Mouse (Mus musculus) embryonic facial prominence, embryonic 11.5 days (tissue): ENCODE measurements at regions not wholly inside any gene's neighbourhood (a gene's known extent, or its start where the extent isn't known, plus 50 kb on each side); places are given as distances from the start of the nearest gene placed in this dataset.
A peak's percentile ranks its signal among the peaks of the same experiment; 100 is the strongest.

Experiments used
- ATAC-seq: fragments of 200-750 bp; cut with Nextera tagmentation; replicated peaks from 2 replicates; pipeline ENCODE4 v1.8.0; 2017; ENCODE audit warnings: low read depth; ENCODE audit not compliant: insufficient number of reproducible peaks, low FRiP score, low TSS enrichment
- DNase-seq: peaks from one replicate; pipeline ENCODE4 v3.0.0-alpha.2; 2015; ENCODE audit warnings: low spot score
- H3K27ac ChIP-seq: fragments of 300-500 bp; sonication (generic); replicated peaks from 2 replicates; pipeline ENCODE4 v1.5.1; 2014; ENCODE audit warnings: mild to moderate bottlenecking, low read depth, low read length, control low read depth
- H3K27me3 ChIP-seq: fragments of 300-500 bp; sonication (generic); 2 replicates; pipeline ENCODE4 v1.6.1; 2014; ENCODE audit warnings: mild to moderate bottlenecking, low read length, moderate library complexity, mixed read lengths; ENCODE audit not compliant: control insufficient read depth, insufficient read depth
- H3K36me3 ChIP-seq: fragments of 300-500 bp; sonication (generic); replicated peaks from 2 replicates; pipeline ENCODE4 v1.6.1; 2014; ENCODE audit warnings: low read depth, mild to moderate bottlenecking, low read length, moderate library complexity, mixed read lengths; ENCODE audit not compliant: control insufficient read depth, insufficient read depth
- H3K4me1 ChIP-seq: fragments of 300-500 bp; sonication (generic); 2 replicates; pipeline ENCODE4 v1.6.1; 2014; ENCODE audit warnings: low read length, mixed read lengths; ENCODE audit not compliant: control insufficient read depth, insufficient read depth
- H3K4me2 ChIP-seq: fragments of 300-500 bp; sonication (generic); 2 replicates; pipeline ENCODE4 v1.6.1; 2014; ENCODE audit warnings: low read depth, mild to moderate bottlenecking, control low read depth, low read length, moderate library complexity
- H3K4me3 ChIP-seq: fragments of 300-500 bp; sonication (generic); 2 replicates; pipeline ENCODE4 v1.5.1; 2014; ENCODE audit warnings: low read depth, low read length, control low read depth
- H3K9ac ChIP-seq: fragments of 300-500 bp; sonication (generic); replicated peaks from 2 replicates; pipeline ENCODE4 v1.6.1; 2014; ENCODE audit warnings: mild to moderate bottlenecking, control low read depth, low read length
- H3K9me3 ChIP-seq: fragments of 300-500 bp; sonication (generic); replicated peaks from 2 replicates; pipeline ENCODE4 v1.6.1; 2016; ENCODE audit warnings: mild to moderate bottlenecking, low read length, inconsistent platforms, mixed read lengths; ENCODE audit not compliant: control insufficient read depth
- WGBS: fragments of 180-500 bp; shearing (Covaris S2); extraction: QIAGEN DNeasy Blood & Tissue Kit; methylation state at CpG from one replicate; pipeline ENCODE4 v1.1.7; 2014; 5-methylcytosine and 5-hydroxymethylcytosine counted together

DNA sequence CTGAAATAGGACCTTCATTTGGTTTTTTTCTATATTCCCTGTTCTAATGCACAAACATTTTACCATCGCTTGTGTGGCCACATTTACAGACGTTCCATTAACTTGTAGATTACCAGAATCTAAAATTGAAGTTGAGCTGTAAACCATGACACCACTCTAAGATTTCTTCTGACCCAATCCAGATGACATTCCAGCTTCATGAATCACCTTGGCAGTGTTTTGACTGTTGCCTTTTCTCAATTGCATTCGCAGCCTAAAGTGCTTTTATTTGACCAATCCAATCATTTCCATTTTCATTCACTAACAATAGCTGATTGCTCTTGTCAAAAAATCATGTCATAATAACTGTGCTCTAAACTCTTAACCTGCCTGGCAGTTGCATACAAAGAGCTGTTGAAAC lies 144.8 kb downstream of the Mdfic start:
- no peaks in the 10 kb centered on the region for H3K27me3 ChIP-seq
- no peak overlapping the region for H3K27ac ChIP-seq
- no peaks in the 10 kb centered on the region for H3K36me3 ChIP-seq
- no peak overlapping the region for H3K4me2 ChIP-seq
- no peak for ATAC-seq
- DNase-seq, result peak; percentile 13
- H3K9ac ChIP-seq, result no peak overlapping the region
- no peak overlapping the region for H3K4me3 ChIP-seq
- no peaks in the 10 kb centered on the region for H3K9me3 ChIP-seq
- 72% methylated on average over 3 of the region's 3 CpGs for WGBS
- no peaks in the 10 kb centered on the region for H3K4me1 ChIP-seq

DNA sequence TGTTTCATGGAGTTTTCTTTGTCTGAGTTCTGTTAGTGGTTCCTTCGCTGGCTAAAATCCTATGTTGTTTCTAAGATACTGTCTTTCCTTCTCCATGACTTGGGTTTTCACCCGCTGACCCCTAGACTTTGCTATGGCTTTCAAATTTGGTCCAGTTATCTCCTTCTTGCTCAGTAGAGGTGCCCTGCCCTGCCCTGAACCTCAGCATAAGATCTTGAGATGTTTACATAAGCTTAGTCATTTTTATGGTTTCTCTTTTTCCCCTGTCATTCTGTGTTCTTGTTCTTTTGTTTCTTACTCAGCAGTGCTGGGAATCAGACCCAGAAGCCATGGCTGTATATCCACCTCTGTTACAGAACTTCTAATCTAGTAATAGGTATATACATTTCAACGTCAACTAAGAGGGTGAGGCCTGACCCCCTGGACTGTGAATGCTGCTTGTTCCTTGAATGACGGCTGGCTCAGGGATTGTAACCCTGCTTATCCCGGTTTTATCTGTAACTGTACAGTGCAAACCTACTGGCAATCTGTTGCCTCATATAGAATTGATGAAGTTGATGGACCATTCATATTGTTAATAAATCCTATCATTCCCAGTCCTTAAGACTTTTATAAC lies 161.9 kb downstream of the Mdfic start:
- H3K36me3 ChIP-seq, result no peaks in the 10 kb centered on the region
- no peak overlapping the region for H3K4me3 ChIP-seq
- ATAC-seq, result no peak
- no peak overlapping the region for H3K27ac ChIP-seq
- H3K9me3 ChIP-seq, result no peaks in the 10 kb centered on the region
- H3K27me3 ChIP-seq, result no peaks in the 10 kb centered on the region
- 90% methylated on average over 5 of the region's 5 CpGs for WGBS
- no peak overlapping the region for H3K9ac ChIP-seq
- DNase-seq, result no peak
- no peak overlapping the region for H3K4me2 ChIP-seq
- no peaks in the 10 kb centered on the region for H3K4me1 ChIP-seq

- Histone ChIP-seq H3K27me3 (no peaks in the 10 kb centered on the region), H3K9ac (no peak overlapping the region), H3K4me2 (no peak overlapping the region), H3K4me1 (no peaks in the 10 kb centered on the region), H3K4me3 (no peak overlapping the region), H3K9me3 (no peaks in the 10 kb centered on the region), H3K36me3 (no peaks in the 10 kb centered on the region), H3K27ac (no peak overlapping the region)
- no peak for ATAC-seq
- no peak for DNase-seq
- WGBS, result 89% methylated on average over 5 of the region's 5 CpGs
Measured at GRCm38 (mm10) chr6:15893066-15893465, 172.6 kb downstream of the Mdfic start.

- no peaks in the 10 kb centered on the region for H3K27me3 ChIP-seq
- no peak overlapping the region for H3K4me2 ChIP-seq
- no peak for ATAC-seq
- H3K9ac ChIP-seq, result no peak overlapping the region
- no peaks in the 10 kb centered on the region for H3K9me3 ChIP-seq
- no peak overlapping the region for H3K27ac ChIP-seq
- DNase-seq, result no peak
- no peaks in the 10 kb centered on the region for H3K36me3 ChIP-seq
- no peaks in the 10 kb centered on the region for H3K4me1 ChIP-seq
- H3K4me3 ChIP-seq, result no peak overlapping the region
Measured at GRCm38 (mm10) chr6:15900495-15900894, 180.0 kb downstream of the Mdfic start.

GRCm38 (mm10) chr6:15902665-15903274 lies 182.3 kb downstream of the Mdfic start:
- Histone ChIP-seq H3K27me3 (no peaks in the 10 kb centered on the region), H3K9ac (no peak overlapping the region), H3K9me3 (no peaks in the 10 kb centered on the region), H3K4me3 (no peak overlapping the region), H3K4me2 (no peak overlapping the region), H3K4me1 (no peaks in the 10 kb centered on the region), H3K36me3 (no peaks in the 10 kb centered on the region), H3K27ac (no peak overlapping the region)
- DNase-seq (no peak), ATAC-seq (no peak)
- 76% methylated on average over 2 of the region's 2 CpGs for WGBS

DNA sequence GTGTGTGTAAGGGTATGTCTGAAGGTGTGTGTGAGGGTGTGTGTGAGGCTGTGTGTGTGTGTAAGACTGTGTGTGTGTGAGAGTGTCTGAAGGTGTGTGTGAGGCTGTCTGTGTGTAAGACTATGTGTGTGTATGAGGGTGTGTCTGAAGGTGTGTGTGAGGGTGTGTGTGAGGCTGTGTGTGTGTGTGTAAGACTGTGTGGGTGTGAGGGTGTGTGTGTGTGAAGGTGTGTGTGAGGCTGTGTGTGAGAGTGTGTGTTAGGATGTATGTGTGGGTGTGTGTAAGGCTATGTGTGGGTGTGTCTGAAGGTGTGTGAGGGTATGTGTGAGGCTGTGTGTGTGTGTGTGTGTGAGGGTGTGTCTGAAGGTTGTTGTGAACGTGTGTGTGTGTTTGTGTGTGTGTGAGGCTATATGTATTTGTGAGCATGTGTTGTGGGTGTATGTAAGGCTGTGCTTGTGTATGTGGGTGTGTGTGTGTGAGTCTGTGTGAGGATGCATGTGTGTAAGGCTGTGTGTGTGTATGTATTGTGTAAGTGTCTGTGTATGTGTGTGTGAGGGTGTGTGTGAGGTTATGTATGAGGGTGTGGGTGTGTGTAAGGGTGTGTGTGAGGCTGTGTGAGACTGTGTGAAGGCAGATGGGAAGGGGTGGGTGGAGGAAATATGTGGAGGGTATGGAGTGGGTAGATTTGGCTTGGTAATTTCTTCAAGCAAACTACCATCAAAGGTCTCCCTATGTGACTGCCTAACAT lies 190.1 kb downstream of the Mdfic start:
- no peak overlapping the region for H3K9ac ChIP-seq
- no peaks in the 10 kb centered on the region for H3K36me3 ChIP-seq
- no peak overlapping the region for H3K27ac ChIP-seq
- H3K9me3 ChIP-seq, result no peaks in the 10 kb centered on the region
- H3K4me1 ChIP-seq, result no peaks in the 10 kb centered on the region
- DNase-seq (no peak), ATAC-seq (peak; percentile 67; the same call in 1 of the 2 replicates)
- 29% methylated on average over 1 of the region's 1 CpGs for WGBS
- H3K27me3 ChIP-seq, result no peaks in the 10 kb centered on the region
- no peak overlapping the region for H3K4me2 ChIP-seq
- no peak overlapping the region for H3K4me3 ChIP-seq

DNA sequence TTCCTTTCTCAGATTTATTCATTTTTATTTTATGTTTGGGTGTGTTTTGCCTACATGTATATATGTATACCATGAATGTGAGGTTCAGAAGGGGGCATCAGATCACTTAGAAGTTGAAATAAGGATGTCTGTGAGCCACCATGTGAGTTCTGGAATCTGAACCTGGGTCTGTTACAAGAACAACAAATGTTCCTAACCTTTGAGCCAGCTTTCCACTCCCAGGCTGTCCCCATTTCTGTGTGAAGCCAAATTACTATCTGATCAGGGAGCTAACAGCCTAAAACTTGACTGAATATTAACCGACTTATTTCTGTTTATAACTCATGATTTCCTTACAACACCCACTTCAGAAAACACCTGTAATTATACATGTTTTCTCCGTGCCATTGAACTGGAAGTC lies 209.2 kb downstream of the Mdfic start:
- Histone ChIP-seq H3K9me3 (no peaks in the 10 kb centered on the region), H3K27ac (no peak overlapping the region), H3K9ac (no peak overlapping the region), H3K4me2 (no peak overlapping the region), H3K4me1 (no peaks in the 10 kb centered on the region), H3K4me3 (no peak overlapping the region), H3K27me3 (no peaks in the 10 kb centered on the region), H3K36me3 (no peaks in the 10 kb centered on the region)
- WGBS, result 76% methylated on average over 2 of the region's 2 CpGs
- ATAC-seq (no peak), DNase-seq (no peak)

GRCm38 (mm10) chr6:15950251-15950650 lies 229.8 kb downstream of the Mdfic start:
- Histone ChIP-seq H3K27me3 (no peaks in the 10 kb centered on the region), H3K36me3 (no peaks in the 10 kb centered on the region), H3K9ac (no peak overlapping the region), H3K4me3 (no peak overlapping the region), H3K9me3 (no peaks in the 10 kb centered on the region), H3K27ac (no peak overlapping the region), H3K4me2 (no peak overlapping the region), H3K4me1 (no peaks in the 10 kb centered on the region)
- 89% methylated on average over 2 of the region's 2 CpGs for WGBS
- DNase-seq, result no peak
- no peak for ATAC-seq
